Mouse (Mus musculus) adrenal gland, postnatal 36 days (tissue): ENCODE results near the gene Tacc2. TPM values are rescaled to one million over a fixed set of nuclear protein-coding genes. Genes with fewer than 3 reads are reported as not detected.

Experiments
- DNase-seq, 2 experiments: peaks; one replicate each; pipeline ENCODE4 v3.0.0; 2021; ENCODE audit warnings: mixed read lengths in 1 of 2
- total RNA-seq, 2 experiments: library from RNA; stranded (reverse); gene quantifications; 2 replicates each; pipeline ENCODE4 v1.2.3; 2021

Tacc2 gene
- total RNA-seq, 2 experiments from 2014 or later: 26.6 to 35.5 TPM

DNA sequence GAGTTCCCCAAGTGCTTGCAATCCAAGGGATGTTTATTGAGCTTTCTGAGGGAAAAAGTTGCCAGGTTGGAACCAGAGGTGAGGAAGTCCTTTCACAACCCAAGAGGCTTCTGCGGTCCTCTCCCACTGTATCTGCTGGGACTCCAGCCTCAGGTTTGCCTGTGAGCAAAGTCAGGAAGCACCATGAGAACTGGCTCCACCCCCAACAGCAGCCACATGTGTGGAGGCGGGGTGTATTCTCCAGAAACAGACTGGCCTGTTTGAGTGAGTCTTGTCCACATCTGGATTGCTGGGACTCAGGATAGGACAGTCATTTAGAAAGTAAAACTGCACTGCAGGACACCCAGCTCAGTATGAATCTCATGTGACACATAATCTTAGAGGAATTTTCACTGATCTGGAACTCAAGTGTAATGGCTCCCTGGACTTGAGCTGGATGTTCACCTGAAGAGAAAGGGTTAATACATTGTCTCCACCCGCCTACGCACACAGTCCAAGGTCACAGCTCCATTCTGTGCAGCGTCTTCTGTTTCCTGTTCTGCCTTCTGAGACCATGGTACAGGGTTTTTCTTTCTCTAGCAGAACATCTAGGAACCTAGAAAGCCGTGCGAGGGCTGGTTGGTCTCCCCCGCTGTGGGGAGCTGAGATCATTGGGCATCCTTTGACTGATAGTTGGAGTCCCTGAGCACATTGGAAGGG, 149.6 kb downstream of the Tacc2 start:
- peak; percentile 9 to 22 for DNase-seq

DNA sequence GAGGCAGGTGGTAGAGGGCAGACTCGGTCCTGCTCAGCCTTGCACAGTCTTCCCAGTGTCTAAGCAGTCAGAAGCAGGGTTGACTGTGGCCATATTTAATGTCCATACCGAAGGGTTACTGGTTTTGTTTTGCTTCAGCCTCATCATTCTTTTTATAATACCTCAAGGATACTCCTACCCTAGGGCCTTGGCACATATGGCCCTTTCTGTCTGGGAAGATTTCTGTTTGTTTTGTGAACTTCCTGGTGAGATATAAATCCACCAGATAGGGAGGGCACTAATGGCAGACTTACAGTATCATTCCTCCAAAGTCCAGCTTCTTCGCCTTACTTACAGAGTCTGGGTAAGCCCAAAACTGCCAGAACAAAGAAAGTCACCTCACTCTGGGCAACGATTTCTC, 150.3 kb downstream of the Tacc2 start:
- no peak for DNase-seq

DNA sequence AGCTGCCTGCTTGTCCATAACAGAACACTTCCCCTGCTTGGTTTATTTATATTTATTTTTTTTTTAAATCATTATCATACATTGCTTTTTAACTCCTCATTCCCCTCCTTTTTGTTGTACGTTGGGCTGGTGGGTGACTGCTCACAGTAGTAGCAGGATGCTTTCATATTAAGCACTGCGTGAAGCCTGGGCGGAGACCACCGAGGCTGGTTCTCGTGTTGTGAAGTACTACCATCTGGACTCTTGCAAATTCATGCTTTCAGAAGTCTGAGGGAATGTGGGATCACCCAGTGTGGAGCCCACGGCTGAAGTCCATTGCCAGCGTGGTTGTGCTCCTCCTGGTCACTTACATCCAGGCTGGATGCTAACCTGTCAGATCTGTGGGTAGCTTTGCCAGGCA, 154.6 kb downstream of the Tacc2 start:
- no peak for DNase-seq

DNA sequence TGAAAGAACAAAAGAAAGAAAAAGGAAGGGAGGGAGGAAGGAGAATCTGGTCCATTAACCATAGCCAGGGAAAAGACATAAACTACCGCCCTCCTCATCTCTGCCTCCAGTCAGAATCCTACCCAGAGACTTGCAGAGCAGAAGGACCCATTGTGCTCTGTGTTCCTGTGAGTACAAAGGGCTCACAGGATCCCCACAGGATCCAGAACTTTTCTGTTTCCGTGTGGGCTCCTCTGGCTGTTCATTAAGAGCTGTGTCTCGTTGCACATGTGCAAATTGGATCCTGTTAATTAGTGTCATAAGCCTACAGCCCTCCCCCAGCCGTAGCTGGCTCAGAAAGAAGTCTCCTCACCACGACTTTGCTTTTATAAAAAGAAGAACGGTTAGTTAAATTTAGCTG, 155.7 kb downstream of the Tacc2 start:
- DNase-seq: no peak

DNA sequence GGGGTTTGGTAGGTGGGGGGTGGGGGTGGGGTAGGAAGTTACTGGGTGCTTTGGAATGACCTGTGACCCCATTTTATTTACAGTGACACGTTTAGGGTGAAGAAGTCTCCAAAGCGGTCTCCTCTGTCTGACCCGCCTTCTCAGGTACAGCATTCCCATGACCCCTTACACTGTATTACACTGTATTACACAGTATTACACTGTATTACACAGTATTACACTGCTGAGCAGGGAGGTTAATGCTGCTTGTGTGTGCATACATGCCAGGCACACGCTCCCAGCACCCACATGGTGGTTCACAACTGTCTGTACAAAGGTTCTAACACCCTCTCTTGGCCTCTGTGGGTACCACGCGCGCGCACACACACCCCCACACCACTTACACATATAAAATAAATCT, 156.2 kb downstream of the Tacc2 start:
- DNase-seq: no peak

DNA sequence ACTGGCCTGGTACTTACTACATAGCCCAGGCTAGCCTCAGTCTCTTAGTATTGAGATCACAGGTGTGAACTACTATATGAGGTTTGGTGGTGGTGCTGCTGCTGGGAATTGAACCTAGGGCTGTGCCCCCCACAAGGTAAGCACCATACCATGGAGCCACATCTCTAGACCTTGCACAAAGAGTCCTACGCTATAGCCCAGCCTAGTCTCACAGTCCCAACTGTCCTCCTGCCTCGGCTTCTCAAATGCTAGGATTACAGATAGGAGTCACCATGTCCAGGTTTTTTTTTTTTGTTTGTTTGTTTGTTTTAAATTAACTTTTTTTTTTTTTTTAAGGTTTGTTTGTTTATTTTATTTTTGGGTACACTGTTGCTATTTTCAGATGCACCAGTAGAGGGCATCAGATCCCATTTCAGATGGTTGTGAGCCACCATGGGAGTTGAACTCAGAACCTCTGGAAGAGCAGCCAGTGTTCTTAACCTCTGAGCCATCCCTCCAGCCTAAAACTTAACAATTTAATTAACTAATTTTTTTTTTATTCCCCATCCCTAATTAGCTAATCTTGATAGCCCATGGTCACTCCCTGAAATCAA, 157.1 kb downstream of the Tacc2 start:
- no peak for DNase-seq

DNA sequence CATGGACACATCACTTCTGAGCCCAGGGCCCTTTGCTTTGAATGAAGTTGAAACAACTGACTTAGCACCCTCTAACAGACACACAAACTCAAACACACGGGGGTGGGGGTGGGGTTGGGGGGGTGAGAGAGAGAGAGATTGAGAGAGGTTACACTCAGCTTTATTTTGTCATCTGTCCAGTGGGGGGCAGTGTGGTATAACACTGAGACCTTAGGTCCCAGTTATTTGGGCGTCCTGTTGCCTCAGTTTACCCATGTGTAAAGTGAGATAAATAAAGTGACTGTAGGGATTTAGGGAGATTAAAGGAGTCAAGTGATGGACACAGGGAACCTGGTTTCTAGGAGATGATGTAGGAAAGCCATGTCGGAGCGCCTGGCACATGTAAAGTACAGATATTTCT, 163.9 kb downstream of the Tacc2 start:
- DNase-seq: no peak

DNA sequence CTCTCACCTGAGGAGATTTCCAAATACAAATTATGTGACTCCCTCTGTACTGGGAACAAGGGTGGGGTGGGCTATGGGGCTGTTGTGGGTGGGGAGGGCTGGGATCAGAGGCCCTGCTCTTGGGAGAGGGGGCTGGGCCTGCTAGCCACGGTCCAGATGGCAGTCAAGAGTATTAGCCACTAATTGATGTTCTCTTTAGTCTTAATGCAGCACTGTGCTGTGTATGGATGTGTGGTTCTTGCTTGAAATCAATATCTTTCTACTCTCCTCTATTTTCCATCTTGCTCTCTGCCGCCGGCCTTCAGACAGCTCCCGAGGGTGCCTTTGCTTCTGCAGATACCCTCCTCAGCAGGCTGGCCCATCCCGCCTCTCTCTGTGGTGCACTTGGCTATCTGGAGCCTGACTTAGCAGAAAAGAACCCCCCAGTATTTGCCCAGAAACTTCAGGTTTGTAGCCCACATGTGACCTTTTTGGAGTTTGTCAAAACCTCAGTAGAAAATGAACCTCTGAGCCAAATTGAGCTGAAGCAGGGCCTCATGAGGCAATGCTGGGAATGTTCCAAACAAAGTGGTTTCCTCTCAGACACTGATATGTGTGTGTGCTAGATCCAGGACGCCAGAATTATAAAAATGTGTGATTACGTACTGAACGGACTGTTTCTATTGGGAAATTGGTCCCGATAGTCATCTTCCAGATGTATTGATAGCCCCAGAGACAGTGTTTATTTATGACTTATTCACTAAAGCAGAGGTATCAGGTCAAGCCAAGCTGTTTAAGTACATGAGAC, 166.2 kb downstream of the Tacc2 start:
- DNase-seq: no peak

DNA sequence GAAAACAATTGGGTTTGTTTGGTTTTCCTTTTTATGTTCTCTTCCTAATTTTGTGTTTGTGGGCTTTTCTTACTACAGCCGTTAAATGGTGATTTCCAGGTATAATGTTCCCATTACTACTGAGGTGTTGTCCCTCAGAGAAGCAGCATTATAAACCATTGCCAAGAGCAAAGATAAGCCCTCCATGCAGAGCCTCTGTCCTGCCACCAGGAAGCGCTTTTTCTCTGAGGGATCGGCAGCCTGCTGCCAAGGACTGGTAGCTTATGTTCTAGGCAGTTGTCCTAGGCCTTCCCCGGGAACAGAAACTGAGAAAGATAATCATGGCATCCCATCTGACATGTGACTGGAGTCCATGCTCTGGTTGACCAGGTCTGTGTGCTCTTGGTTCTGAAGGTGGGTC, 171.9 kb downstream of the Tacc2 start:
- no peak for DNase-seq

DNA sequence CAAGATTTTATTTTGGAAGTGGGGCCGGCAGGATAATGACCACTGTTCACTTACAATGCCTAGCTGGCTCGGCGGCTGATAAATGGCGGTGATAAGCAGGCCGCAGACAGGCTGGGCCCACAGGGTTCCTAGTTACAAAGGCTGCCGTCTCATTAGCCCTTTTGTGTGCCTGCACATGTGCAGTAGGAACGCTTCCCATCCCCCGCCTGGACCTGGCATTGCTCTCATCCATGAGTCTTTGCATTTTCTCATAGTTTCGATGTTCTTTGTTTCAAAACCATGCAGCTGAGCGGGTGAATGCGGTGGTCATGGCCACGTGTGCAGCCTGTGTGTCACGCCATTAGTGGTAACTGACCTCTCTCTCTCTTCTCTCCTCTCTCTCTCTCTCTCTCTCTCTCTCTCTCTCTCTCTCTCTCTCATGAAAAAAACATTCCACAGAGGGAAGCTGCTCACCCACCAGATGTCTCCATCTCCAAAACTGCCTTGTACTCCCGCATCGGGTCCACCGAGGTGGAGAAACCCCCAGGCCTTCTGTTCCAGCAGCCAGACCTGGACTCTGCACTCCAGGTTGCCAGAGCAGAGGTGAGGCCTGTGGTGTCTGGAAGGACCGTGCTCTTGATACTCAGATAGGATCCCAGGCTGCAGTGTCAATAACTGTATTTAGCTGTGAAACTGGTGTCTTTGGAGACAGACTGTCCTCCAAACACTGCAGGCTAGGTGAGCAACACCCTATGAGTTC, 173.7 kb downstream of the Tacc2 start:
- no peak for DNase-seq

DNA sequence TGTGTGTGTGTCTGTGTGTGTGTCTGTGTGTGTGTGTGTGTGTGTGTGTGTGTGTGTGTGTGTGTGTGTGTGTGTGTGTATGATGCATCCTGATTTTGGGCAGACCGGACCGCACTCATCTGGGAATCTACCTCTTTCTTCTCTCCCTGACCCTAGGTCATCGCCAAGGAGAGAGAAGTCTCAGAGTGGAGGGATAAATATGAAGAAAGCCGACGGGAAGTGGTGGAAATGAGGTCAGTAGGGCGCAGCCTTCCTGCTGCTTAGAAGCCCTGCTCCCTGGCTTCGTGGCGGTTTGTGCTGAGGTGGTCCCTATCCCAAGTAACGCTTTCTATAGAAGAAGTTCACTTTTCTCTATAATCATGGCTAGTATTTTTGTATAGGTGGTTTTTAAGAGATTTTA, 174.4 kb downstream of the Tacc2 start:
- no peak for DNase-seq

DNA sequence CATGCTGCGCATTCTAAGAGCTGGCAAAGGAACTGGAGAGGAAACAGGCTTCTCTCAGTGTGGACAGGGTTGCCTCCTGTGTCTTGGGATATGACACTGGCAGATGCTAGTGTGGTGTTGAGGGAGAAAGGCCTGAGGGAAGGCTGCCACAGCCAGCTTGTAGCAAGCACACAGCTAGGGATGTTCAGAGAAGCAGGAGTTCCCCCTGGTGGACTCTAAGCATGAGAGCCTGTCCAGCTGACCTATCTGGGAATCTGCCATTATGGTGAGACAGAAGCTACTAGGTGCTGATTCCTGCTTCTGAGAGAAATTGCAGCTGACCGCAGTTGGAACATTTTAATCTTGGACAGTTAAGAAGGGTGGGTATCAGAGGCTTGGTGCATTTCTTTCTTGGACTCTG, 177.6 kb downstream of the Tacc2 start:
- DNase-seq: no peak

DNA sequence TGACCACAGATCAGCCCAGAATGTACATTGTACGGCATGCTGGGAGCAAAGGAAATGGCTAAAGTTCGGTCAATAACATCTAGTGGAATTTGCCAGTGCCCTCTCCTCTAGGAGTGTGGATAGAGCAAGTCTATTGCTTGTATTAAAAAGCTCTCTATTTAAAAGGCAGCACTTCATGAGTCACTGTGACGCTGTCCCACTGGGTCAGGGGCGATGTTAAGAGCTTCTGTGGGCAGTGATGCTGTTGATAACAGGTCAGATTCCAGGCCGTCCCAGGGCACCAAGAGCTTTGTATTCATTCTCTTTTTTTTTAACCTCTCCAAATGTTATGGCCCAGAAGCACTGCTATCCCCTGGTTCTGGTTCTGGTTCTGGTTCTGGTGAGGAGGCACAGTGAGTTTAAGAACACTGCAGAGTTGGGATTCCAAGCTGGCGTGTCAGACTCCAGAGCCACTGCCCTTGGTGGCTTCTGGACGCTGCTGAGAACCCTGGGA, 179.2 kb downstream of the Tacc2 start:
- DNase-seq: peak; percentile 37 to 44

DNA sequence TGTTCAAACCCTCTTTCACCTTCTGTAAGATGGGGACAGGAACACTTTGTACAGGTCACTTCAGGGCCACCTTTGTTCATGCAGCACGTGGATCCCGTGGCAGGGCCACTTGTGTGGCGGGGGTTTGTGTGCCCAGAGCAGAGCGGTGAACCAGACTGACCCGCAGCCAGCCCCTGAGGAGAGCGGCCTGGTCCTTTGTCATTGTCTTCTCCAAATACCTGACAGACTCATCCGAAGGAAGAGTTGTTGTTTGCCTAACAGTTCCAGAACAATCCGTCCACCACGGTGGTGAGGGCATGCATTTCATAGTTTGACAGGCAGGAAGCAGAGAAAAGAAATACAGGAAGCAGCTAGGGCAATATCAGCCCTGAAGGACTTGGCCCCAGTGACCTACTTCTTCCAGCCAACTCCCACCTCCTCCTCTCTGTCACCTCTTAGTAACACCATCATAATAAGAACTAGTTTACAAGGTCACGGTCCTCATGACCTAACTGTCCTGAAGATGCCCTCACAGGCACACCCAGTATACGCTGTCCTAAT, 180.2 kb downstream of the Tacc2 start:
- no peak for DNase-seq

DNA sequence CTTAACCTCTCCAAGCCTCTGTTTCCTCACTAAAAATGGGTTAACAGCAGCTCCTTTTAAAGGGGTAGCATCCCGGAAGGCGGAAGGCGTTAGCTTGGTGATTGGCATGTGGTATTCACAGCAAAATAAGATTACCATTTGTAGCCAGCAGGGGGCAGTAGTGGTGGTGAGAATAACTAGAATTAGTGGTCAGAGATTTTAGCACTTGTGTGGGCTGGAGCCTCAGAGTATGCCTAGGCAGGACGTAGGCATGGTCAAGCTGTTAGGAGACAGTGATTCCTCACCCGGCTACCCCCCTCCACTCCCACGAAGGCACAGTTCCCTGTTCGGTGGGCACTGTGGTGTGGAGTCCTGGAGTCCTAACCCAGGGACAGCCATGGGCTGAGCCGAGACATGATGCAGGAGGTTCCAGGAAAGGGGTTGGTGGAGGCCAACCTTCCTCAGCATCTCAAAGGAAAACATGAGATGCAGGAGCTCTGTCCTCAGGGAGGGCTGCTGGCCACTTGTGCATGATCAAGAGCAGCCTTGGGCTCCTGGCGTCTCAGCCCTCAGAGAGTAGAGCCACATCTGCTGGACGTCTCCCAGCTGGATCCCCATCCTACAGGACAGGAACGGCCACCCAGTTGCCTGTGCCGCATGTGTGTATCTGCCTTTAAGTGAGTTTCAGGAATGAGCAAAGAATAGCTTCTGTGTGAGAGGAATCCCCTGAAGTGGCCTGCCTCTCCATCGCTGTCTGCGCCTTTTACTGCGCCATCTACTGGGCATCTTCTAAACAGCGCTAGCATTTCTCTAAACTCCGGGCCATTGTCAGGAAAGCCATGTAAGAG, 185.0 kb downstream of the Tacc2 start:
- DNase-seq: peak; percentile 66 to 77

DNA sequence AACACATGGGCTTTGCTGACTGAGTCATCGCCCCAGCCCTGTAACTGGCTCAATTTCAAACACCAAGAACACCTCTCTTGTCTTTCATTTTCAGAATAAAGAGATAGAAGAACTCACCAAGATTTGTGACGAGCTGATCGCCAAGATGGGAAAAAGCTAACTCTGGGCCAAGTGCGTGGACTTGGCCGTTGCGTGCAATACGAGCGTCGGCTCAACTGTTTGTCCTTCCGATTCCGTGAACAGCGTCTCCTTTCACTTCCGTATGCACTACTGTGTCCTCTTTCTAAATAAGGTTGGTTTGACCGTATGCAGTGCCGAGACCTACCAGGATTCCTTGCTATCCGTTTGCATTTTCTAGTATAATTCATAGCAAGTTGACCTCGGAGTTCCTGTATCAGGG, 186.9 kb downstream of the Tacc2 start:
- DNase-seq: peak; percentile 44 to 48

DNA sequence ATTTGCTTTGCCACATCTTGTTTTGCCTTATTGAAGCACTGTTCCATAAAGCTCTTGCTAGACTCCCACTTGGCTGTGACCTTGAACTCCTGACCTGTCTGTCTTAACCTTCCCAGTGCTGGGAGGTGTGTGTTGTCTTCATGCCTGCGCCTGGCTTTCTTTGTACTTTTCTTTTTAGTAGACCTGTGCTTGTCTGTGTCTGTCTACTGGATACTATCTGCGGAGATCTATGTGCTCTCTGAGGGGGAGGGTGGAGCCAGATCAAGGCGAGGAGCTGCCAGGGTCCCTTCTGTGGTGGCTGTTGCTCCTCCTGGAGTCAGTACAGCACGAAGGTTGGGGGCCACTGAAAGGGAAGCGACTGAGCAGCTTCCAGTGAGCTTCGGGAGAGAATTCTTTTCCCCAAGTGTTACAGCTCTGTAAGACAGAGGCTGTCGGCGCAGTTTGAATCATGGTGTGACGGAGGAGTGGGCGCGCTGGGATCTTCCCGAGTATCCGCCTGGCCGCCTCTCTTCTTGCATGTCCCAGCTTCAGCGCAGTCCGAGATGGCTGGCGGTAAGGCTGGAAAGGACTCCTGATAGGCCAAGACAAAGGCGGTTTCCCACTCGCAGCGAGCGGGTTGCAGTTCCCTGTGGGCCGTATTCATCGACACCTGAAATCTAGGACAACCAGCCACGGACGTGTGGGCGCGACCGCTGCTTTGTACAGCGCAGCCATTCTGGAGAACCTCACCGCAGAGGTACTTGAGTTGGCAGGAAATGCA, 189.4 kb downstream of the Tacc2 start:
- DNase-seq: no peak

DNA sequence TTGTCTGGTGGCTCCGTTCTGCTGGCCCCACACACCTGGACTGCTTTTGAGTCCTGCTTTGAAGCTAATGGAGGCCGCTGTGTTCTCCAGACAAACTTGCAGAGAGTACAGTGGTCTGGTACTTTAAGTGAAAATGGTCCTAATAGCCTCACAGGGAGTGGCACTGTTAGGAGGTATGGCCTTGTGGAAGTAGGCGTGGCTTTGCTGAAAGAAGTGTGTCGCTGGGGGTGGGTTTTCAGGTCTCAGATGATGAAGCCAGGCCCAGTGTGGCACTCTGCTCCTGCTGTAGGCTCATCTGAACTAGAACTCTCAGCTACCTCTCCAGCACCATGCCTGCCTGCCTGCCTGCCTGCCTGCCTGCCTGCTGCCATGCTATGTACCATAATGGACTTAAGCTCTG, 190.9 kb downstream of the Tacc2 start:
- no peak for DNase-seq

DNA sequence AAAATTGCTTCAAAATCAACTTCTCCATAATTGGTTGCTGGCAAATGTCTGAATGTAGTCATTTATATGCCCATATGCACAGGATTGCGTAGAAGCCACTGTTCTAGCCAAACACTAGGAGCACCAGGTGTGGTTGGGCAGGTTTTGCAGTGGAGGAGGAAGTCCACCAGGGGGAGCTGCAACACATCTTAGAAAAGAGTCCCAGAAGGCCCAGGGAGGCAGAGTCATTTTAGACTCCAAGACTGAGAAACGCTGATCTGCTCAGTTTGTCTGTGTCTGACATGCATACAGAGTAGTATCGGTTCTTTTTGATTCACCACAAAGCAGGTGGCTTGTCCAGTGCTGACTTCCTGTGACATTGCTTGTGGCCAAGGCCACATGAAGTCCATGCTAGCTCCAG, 193.5 kb downstream of the Tacc2 start:
- peak; percentile 82 to 87 for DNase-seq

DNA sequence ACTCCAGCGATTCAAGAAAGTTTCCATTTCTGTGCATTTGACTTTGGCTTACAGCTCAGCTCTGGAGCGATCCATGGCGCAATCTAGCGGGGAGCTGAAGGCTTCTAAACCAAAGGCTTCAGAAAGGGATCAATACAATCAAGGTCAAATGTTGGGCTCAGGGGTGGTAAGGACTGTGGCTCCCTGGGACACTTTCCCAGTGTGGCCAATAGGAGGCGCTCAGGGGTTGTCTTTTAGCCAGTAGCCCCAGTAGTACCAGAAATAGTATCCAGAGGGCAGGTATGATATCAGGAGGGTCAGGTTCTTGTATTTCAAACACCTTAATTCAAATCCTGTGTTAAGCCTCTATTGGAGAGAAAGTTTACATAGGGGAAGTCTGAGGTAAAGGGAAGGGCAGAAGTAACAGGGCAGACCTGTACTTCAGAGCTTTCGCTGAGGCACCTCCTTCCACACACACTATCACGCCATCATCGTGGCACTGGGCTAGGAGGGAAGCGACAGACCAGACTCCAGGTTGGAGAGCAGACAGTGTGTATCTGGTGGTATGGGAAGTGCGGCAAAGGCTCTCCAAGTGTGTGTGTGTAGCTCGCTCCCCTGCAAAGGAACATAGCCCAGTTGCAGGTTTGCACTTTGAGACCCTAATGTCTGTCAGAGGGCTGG, 196.1 kb downstream of the Tacc2 start:
- DNase-seq: peak; percentile 55 to 69
